Mouse (Mus musculus): ENCODE data around the gene Wwox. TPM values are rescaled to one million over a fixed set of nuclear protein-coding genes. Genes with fewer than 3 reads are reported as not detected.

Wwox gene
- polyA plus RNA-seq, 2 experiments from 2014 or later: 9.2 to 11.6 TPM

GRCm38 (mm10) chr8:114541132-114541531, 101.7 kb downstream of the Wwox start:
- ATAC-seq: no peak

- ATAC-seq: no peak
Measured at GRCm38 (mm10) chr8:114548360-114548759, 108.9 kb downstream of the Wwox start.

GRCm38 (mm10) chr8:114548837-114549236, 109.4 kb downstream of the Wwox start:
- ATAC-seq: no peak

GRCm38 (mm10) chr8:114550029-114550428, 110.6 kb downstream of the Wwox start:
- ATAC-seq: no peak

- no peak for ATAC-seq
Measured at GRCm38 (mm10) chr8:114552606-114553005, 113.2 kb downstream of the Wwox start.

GRCm38 (mm10) chr8:114554966-114555365, 115.5 kb downstream of the Wwox start:
- no peak for ATAC-seq

- ATAC-seq: no peak
Measured at GRCm38 (mm10) chr8:114555491-114556202, 116.2 kb downstream of the Wwox start.

- no peak for ATAC-seq
Measured at GRCm38 (mm10) chr8:114561191-114561590, 121.7 kb downstream of the Wwox start.

GRCm38 (mm10) chr8:114562486-114562885, 123.0 kb downstream of the Wwox start:
- no peak for ATAC-seq

- ATAC-seq: no peak
Measured at GRCm38 (mm10) chr8:114563361-114563760, 123.9 kb downstream of the Wwox start.

- no peak for ATAC-seq
Measured at GRCm38 (mm10) chr8:114564036-114564435, 124.6 kb downstream of the Wwox start.

- ATAC-seq: no peak
Measured at GRCm38 (mm10) chr8:114568531-114569166, 129.2 kb downstream of the Wwox start.

GRCm38 (mm10) chr8:114573014-114573746, 133.7 kb downstream of the Wwox start:
- no peak for ATAC-seq

GRCm38 (mm10) chr8:114573747-114574093, 134.3 kb downstream of the Wwox start:
- ATAC-seq: no peak

GRCm38 (mm10) chr8:114579292-114579691, 139.8 kb downstream of the Wwox start:
- no peak for ATAC-seq

- no peak for ATAC-seq
Measured at GRCm38 (mm10) chr8:114580684-114581083, 141.2 kb downstream of the Wwox start.

- ATAC-seq: no peak
Measured at GRCm38 (mm10) chr8:114590336-114590867, 150.9 kb downstream of the Wwox start.

GRCm38 (mm10) chr8:114591296-114592280, 152.1 kb downstream of the Wwox start:
- no peak for ATAC-seq

GRCm38 (mm10) chr8:114593424-114594157, 154.1 kb downstream of the Wwox start:
- ATAC-seq: no peak

- ATAC-seq: no peak
Measured at GRCm38 (mm10) chr8:114594811-114595210, 155.4 kb downstream of the Wwox start.

GRCm38 (mm10) chr8:114599555-114599954, 160.1 kb downstream of the Wwox start:
- ATAC-seq: no peak

All from activated CD4-positive, CD25-positive, alpha-beta regulatory T cell, adult 4 months (primary cell).